Mouse (Mus musculus) midbrain, embryonic 13.5 days (tissue): Measurements from ENCODE around the gene Ccdc163. TPM values are rescaled to one million over a fixed set of nuclear protein-coding genes. Genes with fewer than 3 reads are reported as not detected.
"Not testable (repeated sequence)": the region's sequence is repeated elsewhere in the genome, so short reads cannot be mapped to it uniquely, and the experiment has no call there.

Experiments used
- ATAC-seq: fragments of 200-750 bp; cut with Nextera tagmentation; 2 replicates; pipeline ENCODE4 v1.8.0; 2017; ENCODE audit warnings: mild to moderate bottlenecking, moderate TSS enrichment, moderate library complexity
- H3K27ac ChIP-seq: fragments of 300-500 bp; sonication (generic); 2 replicates; pipeline ENCODE4 v1.5.1; 2015; ENCODE audit warnings: inconsistent platforms, mild to moderate bottlenecking, moderate library complexity
- H3K27me3 ChIP-seq: fragments of 300-500 bp; sonication (generic); 2 replicates; pipeline ENCODE4 v1.6.1; 2015; ENCODE audit warnings: mild to moderate bottlenecking, inconsistent platforms
- H3K36me3 ChIP-seq: fragments of 300-500 bp; sonication (generic); 2 replicates; pipeline ENCODE4 v1.6.1; 2015; ENCODE audit warnings: mild to moderate bottlenecking, inconsistent platforms
- H3K4me1 ChIP-seq: fragments of 300-500 bp; sonication (generic); replicated peaks from 2 replicates; pipeline ENCODE4 v1.6.1; 2015; ENCODE audit warnings: inconsistent platforms
- H3K4me2 ChIP-seq: fragments of 300-500 bp; sonication (generic); replicated peaks from 2 replicates; pipeline ENCODE4 v1.6.1; 2015; ENCODE audit warnings: moderate library complexity, mild to moderate bottlenecking, inconsistent platforms
- H3K4me3 ChIP-seq: fragments of 300-500 bp; sonication (generic); replicated peaks from 2 replicates; pipeline ENCODE4 v1.5.1; 2015; ENCODE audit warnings: mild to moderate bottlenecking, inconsistent platforms
- H3K9ac ChIP-seq: fragments of 300-500 bp; sonication (generic); replicated peaks from 2 replicates; pipeline ENCODE4 v1.6.1; 2015; ENCODE audit warnings: mild to moderate bottlenecking, inconsistent platforms
- H3K9me3 ChIP-seq: fragments of 300-500 bp; sonication (generic); 2 replicates; pipeline ENCODE4 v1.6.1; 2016; ENCODE audit warnings: mild to moderate bottlenecking, inconsistent platforms
- WGBS: fragments of 180-500 bp; shearing (Covaris S2); methylation state at CpG from one replicate; pipeline ENCODE4 v1.1.7; 2015; 5-methylcytosine and 5-hydroxymethylcytosine counted together
- polyA plus RNA-seq: library from polyadenylated mRNA; unstranded; fragments of >200 nt; fragmentation: Nextera tagmentation; extraction: Ambion mirVana; gene quantifications from 2 replicates; pipeline ENCODE4 v1.2.1, GENCODE M21; 2015

Gene Ccdc163
- polyA plus RNA-seq, 1 experiment from 2014 or later, result 18.8 TPM

- H3K4me2 ChIP-seq, H3K9ac ChIP-seq, H3K4me3 ChIP-seq, ATAC-seq, H3K9me3 ChIP-seq, H3K27ac ChIP-seq, H3K4me1 ChIP-seq, H3K27me3 ChIP-seq, H3K36me3 ChIP-seq: not testable (repeated sequence)
- WGBS, result 93% methylated on average over 4 of the region's 4 CpGs
Measured at GRCm38 (mm10) chr4:116680521-116680920, 27.8 kb upstream of the Ccdc163 start.

GRCm38 (mm10) chr4:116683957-116684356, 24.4 kb upstream of the Ccdc163 start:
- ATAC-seq, result no peak
- Histone ChIP-seq H3K27me3 (no peaks in the 10 kb centered on the region), H3K4me2 (no peak overlapping the region), H3K27ac (no peak overlapping the region), H3K4me3 (no peak overlapping the region), H3K9me3 (no peaks in the 10 kb centered on the region), H3K36me3 (peaks cover 1% of the 10 kb centered on the region; the same call in 1 of the 2 replicates), H3K4me1 (peaks cover 21% of the 10 kb centered on the region), H3K9ac (no peak overlapping the region)
- 91% methylated on average over 4 of the region's 4 CpGs for WGBS

- H3K4me1 ChIP-seq, result peaks cover 21% of the 10 kb centered on the region
- no peak overlapping the region; the same call in 1 of the 2 replicates for H3K9ac ChIP-seq
- H3K27me3 ChIP-seq, result no peaks in the 10 kb centered on the region
- peak overlapping the region; percentile 66 for H3K4me3 ChIP-seq
- H3K4me2 ChIP-seq, result peak overlapping the region; percentile 74
- H3K27ac ChIP-seq, result 0 out of 2 replicates have a peak overlapping the region, but pooled peaks have one; percentile 33
- no peak for ATAC-seq
- no peaks in the 10 kb centered on the region for H3K9me3 ChIP-seq
- WGBS, result 90% methylated on average over 2 of the region's 2 CpGs
- H3K36me3 ChIP-seq, result peaks cover 6% of the 10 kb centered on the region
Measured at GRCm38 (mm10) chr4:116684665-116685064, 23.6 kb upstream of the Ccdc163 start.

GRCm38 (mm10) chr4:116685402-116686061, 22.8 kb upstream of the Ccdc163 start, which contains the start of gene Prdx1:
Gene Prdx1 (plus strand): TSS chr4:116685544.
- H3K27me3 ChIP-seq, result no peaks in the 10 kb centered on the region
- peak; percentile 95 for ATAC-seq
- under 1% methylated on average over 56 of the region's 56 CpGs for WGBS

GRCm38 (mm10) chr4:116687041-116687440, 21.3 kb upstream of the Ccdc163 start:
- H3K4me2 ChIP-seq, result peak overlapping the region; percentile 74
- peak overlapping the region; percentile 66 for H3K4me3 ChIP-seq
- H3K27me3 ChIP-seq, result no peaks in the 10 kb centered on the region
- peak overlapping the region; percentile 33; the same call in 1 of the 2 replicates for H3K9ac ChIP-seq
- H3K4me1 ChIP-seq, result peaks cover 21% of the 10 kb centered on the region
- ATAC-seq, result no peak
- H3K9me3 ChIP-seq, result no peaks in the 10 kb centered on the region
- 34% methylated on average over 1 of the region's 1 CpGs for WGBS
- no peak overlapping the region for H3K27ac ChIP-seq
- H3K36me3 ChIP-seq, result peaks cover 22% of the 10 kb centered on the region

More at GRCm38 (mm10) chr4:116685402-116686061, 22.8 kb upstream of the Ccdc163 start, which contains the start of gene Prdx1:
- Histone ChIP-seq H3K4me2 (peak within 1 kb of the TSS; percentile 74), H3K9ac (peak within 1 kb of the TSS; percentile 71), H3K4me1 (peaks cover 21% of the 10 kb centered on the region), H3K4me3 (peak within 1 kb of the TSS; percentile 66), H3K36me3 (peaks cover 12% of the 10 kb centered on the region), H3K27ac (peak within 1 kb of the TSS; percentile 75), H3K9me3 (no peaks in the 10 kb centered on the region)

- WGBS, result 96% methylated on average over 4 of the region's 4 CpGs
- H3K4me2 ChIP-seq, result no peak overlapping the region
- peaks cover 41% of the 10 kb centered on the region for H3K36me3 ChIP-seq
- no peak for ATAC-seq
- no peaks in the 10 kb centered on the region for H3K27me3 ChIP-seq
- H3K9ac ChIP-seq, result no peak overlapping the region
- H3K4me1 ChIP-seq, result peaks cover 21% of the 10 kb centered on the region
- no peak overlapping the region for H3K4me3 ChIP-seq
- H3K27ac ChIP-seq, result no peak overlapping the region
- no peaks in the 10 kb centered on the region for H3K9me3 ChIP-seq
Measured at GRCm38 (mm10) chr4:116689309-116689876, 18.9 kb upstream of the Ccdc163 start.

- Histone ChIP-seq H3K9ac (no peak overlapping the region), H3K4me3 (no peak overlapping the region), H3K9me3 (no peaks in the 10 kb centered on the region), H3K27me3 (no peaks in the 10 kb centered on the region), H3K4me1 (peaks cover 3% of the 10 kb centered on the region), H3K36me3 (peaks cover 54% of the 10 kb centered on the region), H3K27ac (no peak overlapping the region), H3K4me2 (no peak overlapping the region)
- no peak for ATAC-seq
- WGBS, result 90% methylated on average over 2 of the region's 2 CpGs
Measured at GRCm38 (mm10) chr4:116692146-116692545, 16.2 kb upstream of the Ccdc163 start.

GRCm38 (mm10) chr4:116693785-116694184, 14.5 kb upstream of the Ccdc163 start:
- Histone ChIP-seq H3K27ac (no peak overlapping the region), H3K4me2 (no peak overlapping the region), H3K9ac (no peak overlapping the region), H3K4me1 (no peaks in the 10 kb centered on the region), H3K27me3 (no peaks in the 10 kb centered on the region), H3K4me3 (no peak overlapping the region), H3K9me3 (no peaks in the 10 kb centered on the region), H3K36me3 (peaks cover 62% of the 10 kb centered on the region)
- WGBS, result 86% methylated on average over 2 of the region's 2 CpGs
- ATAC-seq, result no peak

- 94% methylated on average over 2 of the region's 2 CpGs for WGBS
- ATAC-seq, result no peak
- Histone ChIP-seq H3K4me3 (no peak overlapping the region), H3K36me3 (peaks cover 51% of the 10 kb centered on the region), H3K27ac (no peak overlapping the region), H3K4me2 (no peak overlapping the region), H3K9ac (no peak overlapping the region), H3K9me3 (no peaks in the 10 kb centered on the region), H3K4me1 (no peaks in the 10 kb centered on the region), H3K27me3 (no peaks in the 10 kb centered on the region)
Measured at GRCm38 (mm10) chr4:116698693-116699342, 9.5 kb upstream of the Ccdc163 start.

- WGBS, result 96% methylated on average over 1 of the region's 1 CpGs
- Histone ChIP-seq H3K9me3 (no peaks in the 10 kb centered on the region), H3K4me2 (no peak overlapping the region), H3K4me3 (no peak overlapping the region), H3K36me3 (peaks cover 46% of the 10 kb centered on the region), H3K27ac (no peak overlapping the region), H3K9ac (no peak overlapping the region), H3K27me3 (no peaks in the 10 kb centered on the region), H3K4me1 (no peaks in the 10 kb centered on the region)
- ATAC-seq, result no peak
Measured at GRCm38 (mm10) chr4:116700964-116701363, 7.3 kb upstream of the Ccdc163 start.

GRCm38 (mm10) chr4:116703804-116704203, 4.5 kb upstream of the Ccdc163 start:
- Histone ChIP-seq H3K4me2 (no peak overlapping the region), H3K9ac (no peak overlapping the region), H3K4me1 (peaks cover 8% of the 10 kb centered on the region), H3K9me3 (no peaks in the 10 kb centered on the region), H3K27ac (no peak overlapping the region), H3K4me3 (no peak overlapping the region), H3K27me3 (no peaks in the 10 kb centered on the region), H3K36me3 (peaks cover 36% of the 10 kb centered on the region)
- 45% methylated on average over 6 of the region's 6 CpGs for WGBS
- ATAC-seq, result no peak

- no peak; the same call in 1 of the 2 replicates for ATAC-seq
- H3K27ac ChIP-seq, result no peak overlapping the region
Measured at GRCm38 (mm10) chr4:116707666-116708065, 643 bp upstream of the Ccdc163 start.

More at GRCm38 (mm10) chr4:116707666-116708065, 643 bp upstream of the Ccdc163 start:
- Histone ChIP-seq H3K4me3 (peak overlapping the region; percentile 63), H3K4me1 (peaks cover 15% of the 10 kb centered on the region), H3K36me3 (peaks cover 17% of the 10 kb centered on the region; the same call in 1 of the 2 replicates), H3K9ac (peak overlapping the region; percentile 64), H3K4me2 (peak overlapping the region; percentile 87), H3K9me3 (no peaks in the 10 kb centered on the region), H3K27me3 (no peaks in the 10 kb centered on the region)
- WGBS, result 21% methylated on average over 9 of the region's 9 CpGs
